Mouse (Mus musculus): Measurements from ENCODE around the gene Tdp2. TPM values are rescaled to one million over a fixed set of nuclear protein-coding genes. Genes with fewer than 3 reads are reported as not detected.

The Tdp2 gene
- polyA plus RNA-seq, 1 experiment from 2014 or later, result 42.2 TPM

- Histone ChIP-seq H3K4me3 (replicated peaks; ENCODE audit: low read length) (no peak overlapping the region), H3K9ac (ENCODE audit: low read length) (no peak overlapping the region), H3K4me2 (ENCODE audit: low read depth, low read length) (no peak overlapping the region), H3K27ac (ENCODE audit: low read length) (no peak overlapping the region; the same call in 1 of the 2 replicates), H3K9me3 (replicated peaks; ENCODE audit: control insufficient read depth, low read length) (no peaks in the 10 kb centered on the region), H3K27me3 (ENCODE audit: control insufficient read depth, insufficient read depth, low read length) (no peaks in the 10 kb centered on the region), H3K36me3 (ENCODE audit: control insufficient read depth, insufficient read depth, low read length) (peaks cover 3% of the 10 kb centered on the region; the same call in 1 of the 2 replicates), H3K4me1 (ENCODE audit: control insufficient read depth, insufficient read depth, low read length) (no peaks in the 10 kb centered on the region)
- peak; percentile 73 for ATAC-seq (ENCODE audit: insufficient read depth, low FRiP score)
- WGBS, result 54% methylated on average over 4 of the region's 4 CpGs
These were observed 15.1 kb upstream of the Tdp2 start for GRCm38 (mm10) chr13:24816125-24817092.

DNA sequence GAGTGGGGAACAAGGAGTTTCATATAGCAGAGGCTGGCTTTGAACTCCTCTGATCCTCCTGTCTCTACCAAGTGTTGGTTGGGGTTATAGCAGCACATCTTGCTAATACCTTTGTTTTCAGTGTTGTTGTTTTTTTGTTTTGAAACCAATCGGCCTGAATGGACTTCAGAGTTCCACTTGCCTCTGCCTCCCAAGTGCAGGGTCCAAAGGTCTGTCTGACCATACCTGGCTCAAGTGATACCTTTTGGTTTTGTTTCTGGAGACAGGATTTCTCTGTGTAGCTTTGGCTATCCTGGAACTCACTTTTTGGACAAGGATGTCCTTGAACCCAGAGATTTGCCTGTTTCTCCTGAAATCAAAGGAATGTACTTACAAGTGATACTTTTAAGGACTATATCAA, 11.5 kb upstream of the Tdp2 start:
- no peaks in the 10 kb centered on the region for H3K9me3 ChIP-seq (replicated peaks; ENCODE audit: control insufficient read depth, low read length)
- 76% methylated on average over 1 of the region's 1 CpGs for WGBS
- H3K4me2 ChIP-seq (ENCODE audit: low read depth, low read length), result no peak overlapping the region
- H3K9ac ChIP-seq (ENCODE audit: low read length), result no peak overlapping the region
- H3K4me3 ChIP-seq (replicated peaks; ENCODE audit: low read length), result no peak overlapping the region
- H3K27me3 ChIP-seq (ENCODE audit: control insufficient read depth, insufficient read depth, low read length), result no peaks in the 10 kb centered on the region
- no peaks in the 10 kb centered on the region for H3K4me1 ChIP-seq (ENCODE audit: control insufficient read depth, insufficient read depth, low read length)
- ATAC-seq (ENCODE audit: insufficient read depth, low FRiP score), result no peak
- no peak overlapping the region for H3K27ac ChIP-seq (ENCODE audit: low read length)
- peaks cover 3% of the 10 kb centered on the region; the same call in 1 of the 2 replicates for H3K36me3 ChIP-seq (ENCODE audit: control insufficient read depth, insufficient read depth, low read length)

- H3K4me2 ChIP-seq (ENCODE audit: low read depth, low read length), result no peak overlapping the region
- WGBS, result 80% methylated on average over 16 of the region's 16 CpGs
- H3K9ac ChIP-seq (ENCODE audit: low read length), result no peak overlapping the region
- no peaks in the 10 kb centered on the region for H3K4me1 ChIP-seq (ENCODE audit: control insufficient read depth, insufficient read depth, low read length)
- no peak for ATAC-seq (ENCODE audit: insufficient read depth, low FRiP score)
- H3K27ac ChIP-seq (ENCODE audit: low read length), result no peak overlapping the region
- H3K9me3 ChIP-seq (replicated peaks; ENCODE audit: control insufficient read depth, low read length), result no peaks in the 10 kb centered on the region
- H3K4me3 ChIP-seq (replicated peaks; ENCODE audit: low read length), result no peak overlapping the region
- no peaks in the 10 kb centered on the region for H3K27me3 ChIP-seq (ENCODE audit: control insufficient read depth, insufficient read depth, low read length)
- H3K36me3 ChIP-seq (ENCODE audit: control insufficient read depth, insufficient read depth, low read length), result peaks cover 3% of the 10 kb centered on the region; the same call in 1 of the 2 replicates
These were observed 8.7 kb upstream of the Tdp2 start for GRCm38 (mm10) chr13:24822663-24823343.

DNA sequence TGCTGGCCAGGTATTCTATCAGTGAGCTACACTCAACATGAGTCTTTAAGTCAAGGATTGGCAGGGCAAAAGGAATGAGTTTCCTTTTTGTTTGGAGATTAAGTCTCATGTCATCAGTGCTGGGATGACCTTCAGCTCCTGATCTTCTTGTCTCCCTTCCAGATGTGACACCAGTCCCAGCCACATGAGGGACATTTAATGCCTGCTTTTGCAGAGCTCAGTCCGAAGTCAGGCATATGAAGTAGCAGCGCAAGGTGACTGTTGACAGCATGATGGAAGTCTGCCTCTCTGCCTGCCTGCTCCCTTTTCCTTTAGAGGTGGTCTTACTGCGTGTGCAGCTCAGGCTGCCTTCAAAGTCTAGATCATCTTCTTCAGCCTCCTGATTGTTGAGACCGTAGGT, 6.8 kb upstream of the Tdp2 start:
- no peak overlapping the region for H3K27ac ChIP-seq (ENCODE audit: low read length)
- no peak overlapping the region for H3K9ac ChIP-seq (ENCODE audit: low read length)
- H3K27me3 ChIP-seq (ENCODE audit: control insufficient read depth, insufficient read depth, low read length), result no peaks in the 10 kb centered on the region
- H3K4me1 ChIP-seq (ENCODE audit: control insufficient read depth, insufficient read depth, low read length), result no peaks in the 10 kb centered on the region
- H3K36me3 ChIP-seq (ENCODE audit: control insufficient read depth, insufficient read depth, low read length), result no peaks in the 10 kb centered on the region
- H3K9me3 ChIP-seq (replicated peaks; ENCODE audit: control insufficient read depth, low read length), result no peaks in the 10 kb centered on the region
- no peak overlapping the region for H3K4me3 ChIP-seq (replicated peaks; ENCODE audit: low read length)
- ATAC-seq (ENCODE audit: insufficient read depth, low FRiP score), result no peak
- 92% methylated on average over 4 of the region's 4 CpGs for WGBS
- no peak overlapping the region for H3K4me2 ChIP-seq (ENCODE audit: low read depth, low read length)

DNA sequence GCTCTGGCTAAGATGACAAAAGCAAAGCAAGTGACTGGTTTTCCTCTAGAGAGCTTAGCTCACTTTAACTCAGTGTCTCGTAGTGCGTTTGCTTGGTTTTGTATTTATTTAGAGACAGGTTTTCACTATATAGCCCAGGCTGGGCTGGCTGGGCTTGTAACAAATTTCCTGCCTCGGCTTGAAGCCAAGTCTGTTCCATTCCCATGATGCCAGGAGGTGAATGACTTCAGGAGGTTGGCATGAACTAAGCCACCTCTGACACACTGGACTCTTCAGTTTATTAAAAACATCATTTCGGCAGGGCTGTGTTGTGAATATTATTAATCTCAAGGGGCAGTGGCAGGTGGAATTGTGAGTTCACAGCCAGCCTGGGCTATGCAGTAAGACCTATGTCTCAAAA, 5.9 kb upstream of the Tdp2 start:
- no peak overlapping the region for H3K4me3 ChIP-seq (replicated peaks; ENCODE audit: low read length)
- H3K4me1 ChIP-seq (ENCODE audit: control insufficient read depth, insufficient read depth, low read length), result no peaks in the 10 kb centered on the region
- H3K4me2 ChIP-seq (ENCODE audit: low read depth, low read length), result no peak overlapping the region
- no peaks in the 10 kb centered on the region for H3K36me3 ChIP-seq (ENCODE audit: control insufficient read depth, insufficient read depth, low read length)
- no peak overlapping the region for H3K9ac ChIP-seq (ENCODE audit: low read length)
- WGBS, result 72% methylated on average over 4 of the region's 4 CpGs
- H3K9me3 ChIP-seq (replicated peaks; ENCODE audit: control insufficient read depth, low read length), result no peaks in the 10 kb centered on the region
- no peak overlapping the region for H3K27ac ChIP-seq (ENCODE audit: low read length)
- ATAC-seq (ENCODE audit: insufficient read depth, low FRiP score), result no peak
- no peaks in the 10 kb centered on the region for H3K27me3 ChIP-seq (ENCODE audit: control insufficient read depth, insufficient read depth, low read length)

GRCm38 (mm10) chr13:24826116-24826515, 5.4 kb upstream of the Tdp2 start:
- Histone ChIP-seq H3K4me1 (ENCODE audit: control insufficient read depth, insufficient read depth, low read length) (no peaks in the 10 kb centered on the region), H3K36me3 (ENCODE audit: control insufficient read depth, insufficient read depth, low read length) (no peaks in the 10 kb centered on the region), H3K27ac (ENCODE audit: low read length) (no peak overlapping the region), H3K9me3 (replicated peaks; ENCODE audit: control insufficient read depth, low read length) (no peaks in the 10 kb centered on the region), H3K9ac (ENCODE audit: low read length) (no peak overlapping the region), H3K4me2 (ENCODE audit: low read depth, low read length) (no peak overlapping the region), H3K4me3 (replicated peaks; ENCODE audit: low read length) (no peak overlapping the region), H3K27me3 (ENCODE audit: control insufficient read depth, insufficient read depth, low read length) (no peaks in the 10 kb centered on the region)
- 69% methylated on average over 7 of the region's 7 CpGs for WGBS
- no peak for ATAC-seq (ENCODE audit: insufficient read depth, low FRiP score)

DNA sequence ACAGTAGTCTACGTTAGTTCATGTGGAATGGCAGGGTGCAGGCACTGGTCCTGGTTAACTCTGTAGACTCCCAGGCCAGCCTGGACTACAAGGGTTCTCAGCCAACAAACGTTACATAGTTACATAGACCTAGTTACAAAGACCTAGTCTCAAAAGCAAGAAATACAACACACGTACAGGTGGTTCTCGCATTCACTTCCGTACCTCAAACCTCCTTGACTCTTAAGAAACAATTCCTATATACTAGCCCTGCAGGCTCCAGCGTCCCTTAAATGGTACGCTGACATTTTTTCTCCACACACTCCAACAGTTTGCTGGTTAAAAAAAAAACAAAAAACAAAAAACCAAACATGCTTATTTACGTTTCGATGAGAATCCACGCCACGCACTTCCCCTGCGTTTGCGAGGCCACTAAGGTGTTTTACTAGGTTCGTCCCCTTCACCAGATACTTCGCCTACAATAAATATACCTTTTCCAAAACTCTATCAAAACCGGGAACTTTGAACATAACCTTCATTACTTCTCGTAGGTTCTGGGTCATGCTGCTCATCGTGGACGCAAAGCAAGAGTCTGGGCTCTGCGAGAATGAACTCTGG, 625 bp upstream of the Tdp2 start:
- Histone ChIP-seq H3K27ac (ENCODE audit: low read length) (peak overlapping the region; percentile 87), H3K4me3 (replicated peaks; ENCODE audit: low read length) (peak overlapping the region; percentile 97), H3K9ac (ENCODE audit: low read length) (peak overlapping the region; percentile 99), H3K4me1 (ENCODE audit: control insufficient read depth, insufficient read depth, low read length) (peaks cover 18% of the 10 kb centered on the region), H3K27me3 (ENCODE audit: control insufficient read depth, insufficient read depth, low read length) (no peaks in the 10 kb centered on the region), H3K4me2 (ENCODE audit: low read depth, low read length) (peak overlapping the region; percentile 78), H3K36me3 (ENCODE audit: control insufficient read depth, insufficient read depth, low read length) (no peaks in the 10 kb centered on the region), H3K9me3 (replicated peaks; ENCODE audit: control insufficient read depth, low read length) (no peaks in the 10 kb centered on the region)
- no peak for ATAC-seq (ENCODE audit: insufficient read depth, low FRiP score)
- WGBS, result 2% methylated on average over 20 of the region's 20 CpGs

- Histone ChIP-seq H3K9me3 (replicated peaks; ENCODE audit: control insufficient read depth, low read length) (no peaks in the 10 kb centered on the region), H3K9ac (ENCODE audit: low read length) (peak overlapping the region; percentile 99), H3K4me2 (ENCODE audit: low read depth, low read length) (peak overlapping the region; percentile 94), H3K36me3 (ENCODE audit: control insufficient read depth, insufficient read depth, low read length) (no peaks in the 10 kb centered on the region), H3K4me3 (replicated peaks; ENCODE audit: low read length) (peak overlapping the region; percentile 97), H3K27me3 (ENCODE audit: control insufficient read depth, insufficient read depth, low read length) (no peaks in the 10 kb centered on the region), H3K27ac (ENCODE audit: low read length) (peak overlapping the region; percentile 91), H3K4me1 (ENCODE audit: control insufficient read depth, insufficient read depth, low read length) (peaks cover 20% of the 10 kb centered on the region)
- no peak for ATAC-seq (ENCODE audit: insufficient read depth, low FRiP score)
- 2% methylated on average over 21 of the region's 21 CpGs for WGBS
These were observed 792 bp downstream of the Tdp2 start for GRCm38 (mm10) chr13:24832131-24832810.

Measured in stomach, embryonic 16.5 days (tissue).